Mouse (Mus musculus) layer of hippocampus, adult 9-10 months (tissue): ENCODE measurements around the gene Anln.
"Not testable (repeated sequence)": the region's sequence is repeated elsewhere in the genome, so short reads cannot be mapped to it uniquely, and the experiment has no call there.

ENCODE experiments used
- DNase-seq: peaks from one replicate; pipeline ENCODE4 v3.0.0; 2022; ENCODE audit warnings: low spot score

The Anln gene

DNA sequence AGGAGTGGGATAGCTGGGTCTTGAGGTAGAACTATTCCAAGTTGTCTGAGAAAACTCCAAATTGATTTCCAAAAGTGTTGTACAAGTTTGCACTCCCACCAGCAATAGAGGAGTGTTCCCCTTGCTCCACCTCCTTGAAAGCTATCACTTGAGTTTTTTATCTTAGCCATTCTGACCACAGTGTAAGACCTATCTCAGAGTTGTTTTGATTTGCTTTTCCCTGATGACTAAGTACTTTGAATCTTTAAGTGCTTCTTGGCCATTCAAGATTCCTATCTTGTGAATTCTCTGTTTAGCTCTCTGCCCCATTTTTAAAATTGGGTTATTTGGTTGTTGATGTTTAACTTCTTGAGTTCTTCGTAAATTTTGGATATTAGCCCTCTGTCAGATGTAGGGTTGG lies 69.9 kb downstream of the Anln start:
- no peak for DNase-seq

DNA sequence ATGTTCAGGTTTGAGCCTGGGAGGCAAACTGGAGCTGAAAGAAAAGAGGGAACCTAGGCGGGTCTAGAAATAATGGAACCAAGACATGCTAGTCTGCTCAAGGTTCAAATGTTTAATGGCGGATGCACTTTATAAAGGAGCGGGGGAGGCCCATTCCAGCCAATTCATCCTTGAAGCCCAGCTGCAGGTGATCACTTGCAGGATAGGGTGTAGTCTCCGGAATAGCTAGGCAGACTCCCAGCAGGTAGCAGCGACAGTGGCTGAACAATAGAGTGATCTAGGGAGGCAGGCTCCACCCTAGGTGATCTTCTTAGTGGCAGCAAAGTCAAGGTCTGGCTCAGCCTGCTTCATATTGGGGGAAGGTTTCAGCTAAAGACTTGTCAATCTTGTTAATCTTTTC lies 72.9 kb downstream of the Anln start:
- not testable (repeated sequence) for DNase-seq

DNA sequence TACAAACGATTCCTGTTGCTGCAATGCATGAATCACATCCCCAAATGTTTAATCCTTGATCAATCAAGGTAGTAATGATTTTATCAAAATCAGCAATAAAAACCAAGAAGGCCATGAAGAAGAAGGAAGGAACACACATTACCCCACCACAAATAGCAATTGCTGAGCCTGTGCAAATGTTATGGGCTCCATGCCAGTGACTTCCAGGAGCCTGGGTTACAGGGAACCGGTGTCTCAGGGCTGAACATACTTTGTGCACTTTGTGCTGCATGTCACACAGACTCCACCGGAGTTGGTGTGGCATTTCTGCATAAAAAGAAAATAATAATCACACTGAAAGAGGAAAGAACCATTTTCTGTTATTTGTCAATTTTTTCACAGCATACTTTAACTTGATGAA lies 74.9 kb downstream of the Anln start:
- DNase-seq = no peak

DNA sequence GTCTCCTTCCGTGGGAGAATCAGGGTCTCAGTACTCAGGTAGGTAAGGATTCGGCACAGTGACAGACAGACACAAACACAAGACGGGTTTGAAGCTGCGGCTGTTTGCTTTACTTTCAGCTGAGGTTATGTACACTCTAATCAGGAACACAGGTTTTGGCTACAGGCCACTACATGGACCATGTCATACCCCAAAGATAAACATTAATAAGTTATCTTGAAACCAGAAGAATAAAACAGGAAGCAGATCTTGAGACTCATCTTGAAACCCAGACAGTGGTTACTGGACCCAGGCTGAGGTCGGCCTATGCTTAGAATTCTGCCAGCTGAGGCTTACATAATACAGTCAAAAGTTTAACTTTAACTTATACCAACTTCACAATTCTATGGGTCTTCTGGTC lies 75.8 kb downstream of the Anln start:
- DNase-seq = no peak

DNA sequence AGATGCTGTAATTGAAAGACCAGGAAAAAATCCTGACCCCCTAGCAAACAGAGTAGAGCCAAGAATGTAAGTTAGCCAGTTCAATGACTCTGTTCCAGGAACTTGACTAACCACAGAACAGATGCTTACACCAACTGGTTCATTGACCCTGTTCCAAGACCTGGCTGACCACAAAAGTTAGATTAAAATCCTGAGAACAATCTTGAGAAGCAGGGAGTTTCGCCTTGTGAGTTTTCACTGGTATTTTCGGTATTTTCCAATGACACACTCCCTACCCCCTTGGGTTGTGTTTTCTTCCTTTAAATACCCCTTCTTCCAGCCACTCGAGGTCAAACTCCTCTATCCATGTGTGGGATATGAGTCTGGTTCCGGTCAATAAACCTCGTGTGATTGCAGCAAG lies 79.3 kb downstream of the Anln start:
- DNase-seq = no peak

DNA sequence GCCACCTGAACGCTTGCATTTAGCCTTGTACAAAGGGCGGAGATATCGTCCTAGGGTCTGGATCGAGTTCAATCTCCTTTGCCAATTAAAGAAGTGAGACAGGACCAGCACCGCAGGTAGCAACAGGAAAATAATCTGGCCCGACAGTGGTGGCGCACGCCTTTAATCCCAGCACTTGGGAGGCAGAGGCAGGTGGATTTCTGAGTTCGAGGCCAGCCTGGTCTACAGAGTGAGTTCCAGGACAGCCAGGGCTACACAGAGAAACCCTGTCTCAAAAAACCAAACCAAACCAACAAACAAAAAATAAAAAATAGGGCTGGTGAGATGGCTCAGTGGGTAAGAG lies 81.1 kb downstream of the Anln start:
- not testable (repeated sequence) for DNase-seq

DNA sequence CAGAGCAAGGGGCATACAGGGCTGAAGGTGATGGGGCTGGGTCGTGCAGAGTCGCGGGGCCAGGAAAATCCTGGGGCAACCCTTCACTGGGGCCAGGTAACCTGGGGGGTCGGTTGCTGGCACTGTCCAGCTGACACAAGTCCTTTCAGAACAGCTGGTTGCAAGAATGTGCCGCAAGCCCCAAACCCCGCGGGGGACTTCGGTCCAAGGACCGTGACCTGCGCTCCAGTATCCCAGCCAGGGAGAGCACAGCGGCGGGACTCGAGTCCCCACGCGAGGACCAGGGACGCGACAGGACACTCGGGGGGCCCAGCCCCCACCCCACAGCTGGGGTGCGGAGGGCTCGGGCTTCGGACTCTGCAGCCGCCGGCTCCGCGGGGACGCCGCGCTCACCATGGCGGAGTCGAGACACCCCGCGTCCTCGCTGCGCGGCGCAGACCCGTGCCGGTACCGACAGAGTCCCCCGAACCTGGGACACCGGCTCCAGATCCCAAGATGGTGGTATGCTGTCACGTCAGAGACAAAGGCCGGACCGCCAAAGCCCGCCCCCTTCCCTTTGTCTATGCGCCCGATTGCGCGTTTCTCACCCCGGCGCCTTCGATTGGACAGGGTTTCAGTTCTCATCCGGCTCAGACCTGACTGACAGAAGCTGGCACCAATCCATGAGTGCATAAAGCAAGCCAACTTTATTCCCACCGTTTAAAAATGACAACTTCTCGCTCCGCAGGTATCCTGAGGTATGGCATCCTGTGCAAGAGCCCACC lies 81.7 kb downstream of the Anln start, which contains the start of gene Zfp810:
Gene Zfp810 (minus strand): TSS at position 493 of the 764 bp plus-strand sequence.
- peak; percentile 88 for DNase-seq

DNA sequence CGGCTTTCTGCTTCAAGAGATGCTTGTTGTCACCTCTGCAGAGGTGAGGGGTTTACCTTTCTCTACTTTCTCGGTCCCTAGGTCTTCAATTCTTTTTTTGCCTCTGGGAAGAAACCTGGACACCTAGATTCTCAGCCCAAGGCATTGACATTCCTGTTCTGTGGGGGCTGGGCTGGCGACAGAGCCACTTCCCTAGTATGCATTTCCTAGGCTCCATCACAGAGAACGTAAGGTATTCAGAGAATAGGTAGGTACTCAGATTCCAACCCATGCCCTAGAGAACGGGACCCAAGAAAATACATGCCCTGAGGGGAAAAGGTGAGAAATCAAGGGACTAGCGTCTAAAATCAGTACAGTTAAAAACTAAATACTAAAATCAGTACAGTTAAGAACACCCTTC lies 82.3 kb downstream of the Anln start:
- no peak for DNase-seq

DNA sequence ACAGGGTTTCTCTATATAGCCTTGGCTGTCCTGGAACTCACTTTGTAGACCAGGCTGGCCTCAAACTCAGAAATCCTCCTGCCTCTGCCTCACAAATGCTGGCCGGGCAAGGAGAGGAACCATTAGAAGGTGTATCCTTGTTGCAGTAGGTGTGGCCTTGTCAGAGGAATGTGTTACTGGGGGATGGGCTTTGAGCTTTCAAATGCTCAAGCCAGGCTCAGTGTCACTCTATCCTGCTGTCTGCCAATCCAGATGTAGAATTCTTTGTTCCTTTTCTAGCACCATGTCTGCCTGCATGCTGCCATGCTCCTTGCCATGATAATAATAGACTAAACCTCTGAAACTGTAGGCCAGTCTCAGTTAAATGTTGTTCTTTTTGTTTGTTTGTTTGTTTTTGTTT lies 86.8 kb downstream of the Anln start:
- DNase-seq = no peak
